Mouse (Mus musculus) 3134 (cell line): ENCODE data around the gene Gm15107.
"Not testable (repeated sequence)": the region's sequence is repeated elsewhere in the genome, so short reads cannot be mapped to it uniquely, and the experiment has no call there.

ENCODE experiments used
- DNase-seq: peaks from one replicate; pipeline ENCODE4 v3.0.0-alpha.2; 2011; ENCODE audit warnings: low spot score; ENCODE audit not compliant: insufficient read length; ENCODE audit errors: extremely low read depth

The Gm15107 gene

DNA sequence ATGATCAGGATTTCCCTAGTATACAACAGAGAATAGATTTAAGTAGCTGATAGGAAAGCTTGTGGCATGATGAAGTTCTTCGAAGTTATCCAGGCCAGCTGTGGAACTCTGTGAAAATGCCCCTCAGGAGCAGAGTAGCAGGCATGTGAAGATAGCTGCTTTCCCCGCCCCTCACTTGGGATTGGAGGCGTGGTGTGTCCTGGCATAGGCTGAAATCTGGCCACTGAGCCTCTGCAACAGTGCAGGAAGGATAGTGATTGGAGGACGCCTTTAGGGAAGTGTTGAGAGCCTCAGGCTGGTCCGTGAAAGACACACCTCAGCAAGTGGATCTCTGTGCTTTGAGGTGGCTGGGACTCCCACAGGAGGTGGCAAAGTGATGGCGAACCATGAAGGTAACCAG is at the start of gene Gm15107:
Gene Gm15107 (plus strand): TSS at position 301 of the 400 bp plus-strand sequence.
- not testable (repeated sequence) for DNase-seq
